Mouse (Mus musculus): ENCODE results near the gene Flg2. TPM values are rescaled to one million over a fixed set of nuclear protein-coding genes. Genes with fewer than 3 reads are reported as not detected.
A peak's percentile ranks its signal among the peaks of the same experiment; 100 is the strongest.

Flg2 gene
- not detected in 2 replicates for polyA plus RNA-seq (2012; ENCODE audit: insufficient read depth, low replicate concordance)

GRCm38 (mm10) chr3:93196978-93197377, at the start of gene Flg2:
TSS of gene Flg2 (plus strand) at chr3:93197278.
- Histone ChIP-seq H3K4me3 (replicated peaks) (no peak within 1 kb of the TSS), H3K4me1 (no peaks in the 10 kb centered on the region), H3K9me3 (peaks cover 7% of the 10 kb centered on the region), H3K27me3 (replicated peaks) (no peaks in the 10 kb centered on the region), H3K36me3 (replicated peaks; ENCODE audit: low read length) (no peaks in the 10 kb centered on the region)
- TF ChIP-seq FLI1 (IDR thresholded peaks at IDR 0.05; ENCODE audit: low read length) (no peak), GATA1 (IDR thresholded peaks at IDR 0.05; ENCODE audit: borderline replicate concordance, low read length) (no peak)

GRCm38 (mm10) chr3:93162502-93162901, 34.6 kb upstream of the Flg2 start:
- no peak overlapping the region for H3K4me3 ChIP-seq (replicated peaks)
- peaks cover 6% of the 10 kb centered on the region; the same call in 1 of the 2 replicates for H3K9me3 ChIP-seq
- no peaks in the 10 kb centered on the region for H3K36me3 ChIP-seq (replicated peaks; ENCODE audit: low read length)
- no peaks in the 10 kb centered on the region for H3K4me1 ChIP-seq
- TF ChIP-seq GATA1 (IDR thresholded peaks at IDR 0.05; ENCODE audit: borderline replicate concordance, low read length) (no peak), FLI1 (IDR thresholded peaks at IDR 0.05; ENCODE audit: low read length) (no peak)
- H3K27me3 ChIP-seq (replicated peaks) = no peaks in the 10 kb centered on the region

GRCm38 (mm10) chr3:93162996-93163592, 34.0 kb upstream of the Flg2 start:
- no peak overlapping the region for H3K4me3 ChIP-seq (replicated peaks)
- TF ChIP-seq GATA1 (IDR thresholded peaks at IDR 0.05; ENCODE audit: borderline replicate concordance, low read length) = no peak
- no peak for TF ChIP-seq FLI1 (IDR thresholded peaks at IDR 0.05; ENCODE audit: low read length)
- H3K27me3 ChIP-seq (replicated peaks) = no peaks in the 10 kb centered on the region
- peaks cover 9% of the 10 kb centered on the region; the same call in 1 of the 2 replicates for H3K9me3 ChIP-seq
- no peaks in the 10 kb centered on the region for H3K4me1 ChIP-seq
- no peaks in the 10 kb centered on the region for H3K36me3 ChIP-seq (replicated peaks; ENCODE audit: low read length)

GRCm38 (mm10) chr3:93180856-93181255, 16.2 kb upstream of the Flg2 start:
- no peaks in the 10 kb centered on the region for H3K27me3 ChIP-seq (replicated peaks)
- no peaks in the 10 kb centered on the region for H3K4me1 ChIP-seq
- H3K36me3 ChIP-seq (replicated peaks; ENCODE audit: low read length) = no peaks in the 10 kb centered on the region
- no peak for TF ChIP-seq GATA1 (IDR thresholded peaks at IDR 0.05; ENCODE audit: borderline replicate concordance, low read length)
- no peak for TF ChIP-seq FLI1 (IDR thresholded peaks at IDR 0.05; ENCODE audit: low read length)
- H3K4me3 ChIP-seq (replicated peaks) = no peak overlapping the region
- H3K9me3 ChIP-seq = peaks cover 8% of the 10 kb centered on the region

DNA sequence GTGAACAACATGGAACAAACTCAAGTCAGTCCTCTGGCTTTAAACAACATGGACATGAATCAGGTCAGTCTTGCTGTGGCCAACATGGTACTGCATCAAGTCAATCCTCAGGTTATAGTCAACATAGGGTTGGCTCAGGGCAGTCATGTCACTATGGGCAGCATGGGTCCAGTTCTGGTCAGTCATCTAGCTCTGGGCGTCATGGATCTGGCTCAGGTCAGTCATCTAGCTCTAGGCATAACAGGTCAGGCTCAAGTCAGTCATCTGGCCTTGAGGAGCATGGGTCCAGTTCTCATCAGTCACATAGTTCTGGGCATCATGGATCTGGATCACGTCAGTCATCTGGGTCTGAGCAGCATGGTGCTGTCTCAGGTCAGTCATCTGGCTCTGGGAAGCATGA, 4.9 kb downstream of the Flg2 start:
- no peak for TF ChIP-seq GATA1 (IDR thresholded peaks at IDR 0.05; ENCODE audit: borderline replicate concordance, low read length)
- TF ChIP-seq FLI1 (IDR thresholded peaks at IDR 0.05; ENCODE audit: low read length) = no peak
- H3K9me3 ChIP-seq = peaks cover 26% of the 10 kb centered on the region
- H3K36me3 ChIP-seq (replicated peaks; ENCODE audit: low read length) = no peaks in the 10 kb centered on the region
- no peaks in the 10 kb centered on the region for H3K4me1 ChIP-seq
- H3K4me3 ChIP-seq (replicated peaks) = peak overlapping the region; percentile 2
- H3K27me3 ChIP-seq (replicated peaks) = no peaks in the 10 kb centered on the region

GRCm38 (mm10) chr3:93202499-93202898, 5.4 kb downstream of the Flg2 start:
- TF ChIP-seq FLI1 (IDR thresholded peaks at IDR 0.05; ENCODE audit: low read length) = no peak
- TF ChIP-seq GATA1 (IDR thresholded peaks at IDR 0.05; ENCODE audit: borderline replicate concordance, low read length) = no peak
- Histone ChIP-seq H3K4me3 (replicated peaks) (no peak overlapping the region), H3K4me1 (no peaks in the 10 kb centered on the region), H3K36me3 (replicated peaks; ENCODE audit: low read length) (no peaks in the 10 kb centered on the region), H3K27me3 (replicated peaks) (no peaks in the 10 kb centered on the region), H3K9me3 (peaks cover 26% of the 10 kb centered on the region)

Other genes with a start within 250 kb of the Flg2 start
- not detected in 2 replicates for gene Lce3d, start 239.9 kb upstream of the Flg2 start, polyA plus RNA-seq (2012; ENCODE audit: insufficient read depth, low replicate concordance)
- gene Lce3e, start 230.2 kb upstream of the Flg2 start, polyA plus RNA-seq (2012; ENCODE audit: insufficient read depth, low replicate concordance) = not detected in 2 replicates
- not detected in 2 replicates for gene Lce3f, start 205.1 kb upstream of the Flg2 start, polyA plus RNA-seq (2012; ENCODE audit: insufficient read depth, low replicate concordance)
- not detected in 2 replicates for gene Crct1, start 181.6 kb upstream of the Flg2 start, polyA plus RNA-seq (2012; ENCODE audit: insufficient read depth, low replicate concordance)
- gene Lce1m, start 178.2 kb upstream of the Flg2 start, polyA plus RNA-seq (2012; ENCODE audit: insufficient read depth, low replicate concordance) = not detected in 2 replicates
- not detected in 2 replicates for gene Gm4858, start 128.5 kb upstream of the Flg2 start, polyA plus RNA-seq (2012; ENCODE audit: insufficient read depth, low replicate concordance)
- not detected in 2 replicates for gene Crnn, start 52.5 kb upstream of the Flg2 start, polyA plus RNA-seq (2012; ENCODE audit: insufficient read depth, low replicate concordance)
- not detected in 2 replicates for gene Flg, start 76.2 kb downstream of the Flg2 start, polyA plus RNA-seq (2012; ENCODE audit: insufficient read depth, low replicate concordance)
- gene Hrnr, start 122.5 kb downstream of the Flg2 start, polyA plus RNA-seq (2012; ENCODE audit: insufficient read depth, low replicate concordance) = not detected in 2 replicates
- not detected in 2 replicates for gene Rptn, start 196.4 kb downstream of the Flg2 start, polyA plus RNA-seq (2012; ENCODE audit: insufficient read depth, low replicate concordance)
- gene Tchh, start 245.1 kb downstream of the Flg2 start, polyA plus RNA-seq (2012; ENCODE audit: insufficient read depth, low replicate concordance) = not detected in 2 replicates